Mouse (Mus musculus) ES-E14 (cell line): ENCODE measurements around the gene Plppr5. TPM values are rescaled to one million over a fixed set of nuclear protein-coding genes. Genes with fewer than 3 reads are reported as not detected.

Experiments used
- DNase-seq: peaks from one replicate; pipeline ENCODE4 v3.0.0-alpha.2; 2013; ENCODE audit warnings: low read depth, low spot score
- H3K27ac ChIP-seq: 2 replicates; pipeline ENCODE4 v1.5.1; 2012; ENCODE audit warnings: low read depth, mild to moderate bottlenecking, low read length, moderate library complexity, mixed read lengths; ENCODE audit not compliant: poor library complexity, insufficient read depth, severe bottlenecking
- H3K36me3 ChIP-seq: 2 replicates; pipeline ENCODE4 v1.6.1; 2012; ENCODE audit warnings: mild to moderate bottlenecking, low read length, moderate library complexity, mixed read lengths; ENCODE audit not compliant: control insufficient read depth, poor library complexity, insufficient read depth, severe bottlenecking
- H3K4me1 ChIP-seq, 2 experiments: fragments of 150-350 bp in 1 of 2; sonication (generic) in 1 of 2; 2 replicates each; pipeline ENCODE4 v1.6.1; 2012; ENCODE audit warnings: low read length in 2 of 2, mild to moderate bottlenecking in 1 of 2, mixed read lengths in 1 of 2; ENCODE audit not compliant: control insufficient read depth in 2 of 2, insufficient read depth in 2 of 2, poor library complexity in 1 of 2
- H3K4me3 ChIP-seq, 2 experiments: fragments of 150-350 bp in 1 of 2; sonication (generic) in 1 of 2; 2 replicates each; pipeline ENCODE4 v1.5.1; 2012; ENCODE audit warnings: low read length in 2 of 2, low read depth in 1 of 2, mild to moderate bottlenecking in 1 of 2, mixed read lengths in 1 of 2; ENCODE audit not compliant: insufficient read depth in 1 of 2, poor library complexity in 1 of 2, severe bottlenecking in 1 of 2
- H3K9ac ChIP-seq: 2 replicates; pipeline ENCODE4 v1.6.1; 2012; ENCODE audit warnings: low read depth, mild to moderate bottlenecking, low read length, mixed read lengths; ENCODE audit not compliant: poor library complexity, insufficient read depth, severe bottlenecking
- H3K9me3 ChIP-seq: fragments of 150-350 bp; sonication (generic); 2 replicates; pipeline ENCODE4 v1.6.1; 2012; ENCODE audit warnings: low read depth, mild to moderate bottlenecking, low read length; ENCODE audit not compliant: control insufficient read depth, insufficient read depth
- CHD2 ChIP-seq: IDR thresholded peaks from 2 replicates; pipeline ENCODE4 v1.6.1; 2014; ENCODE audit warnings: mild to moderate bottlenecking, low read depth, low read length, inconsistent platforms
- HCFC1 ChIP-seq: IDR thresholded peaks from 2 replicates; pipeline ENCODE4 v1.6.1; 2012; ENCODE audit warnings: low read length, inconsistent platforms, borderline replicate concordance; ENCODE audit not compliant: insufficient read depth
- MAFK ChIP-seq: IDR thresholded peaks from 2 replicates; pipeline ENCODE4 v1.6.1; 2014; ENCODE audit warnings: mild to moderate bottlenecking, low read depth, low read length, inconsistent platforms; ENCODE audit not compliant: insufficient read depth
- ZC3H11A ChIP-seq: IDR thresholded peaks from 2 replicates; pipeline ENCODE4 v1.6.1; 2012; ENCODE audit warnings: low read depth, mild to moderate bottlenecking, inconsistent platforms, low read length, borderline replicate concordance
- ZNF384 ChIP-seq: IDR thresholded peaks from 2 replicates; pipeline ENCODE4 v1.6.1; 2012; ENCODE audit warnings: low read depth, low read length, inconsistent platforms
- in situ Hi-C, 2 experiments: fragments of 600-800 bp; cut with MboI; formaldehyde crosslinking; loops; one replicate each; pipeline ENCODE4 v1.15.1; 2025; ENCODE audit warnings: low sequenced_read_pairs in 2 of 2, inconsistent platforms in 1 of 2; ENCODE audit not compliant: unreplicated experiment in 2 of 2
- total RNA-seq: library from RNA; depleted of rRNA; stranded (reverse); fragments of 300-350 nt; gene quantifications from 2 replicates; pipeline ENCODE4 v1.2.3, GENCODE M21; 2012

The Plppr5 gene
- total RNA-seq, 1 experiment, result not detected

- no peak overlapping the region for H3K4me3 ChIP-seq
- no peaks in the 10 kb centered on the region for H3K36me3 ChIP-seq
- no peak for DNase-seq
- H3K27ac ChIP-seq, result no peak overlapping the region
- H3K9me3 ChIP-seq, result no peaks in the 10 kb centered on the region
- TF ChIP-seq ZC3H11A (no peak), ZNF384 (no peak), MAFK (no peak), HCFC1 (no peak), CHD2 (no peak)
- no peak overlapping the region for H3K9ac ChIP-seq
- no peaks in the 10 kb centered on the region for H3K4me1 ChIP-seq
- in situ Hi-C loops, result no loop called here
These were observed 150.9 kb downstream of the Plppr5 start for GRCm38 (mm10) chr3:117725501-117725900.

- H3K9ac ChIP-seq, result no peak overlapping the region
- no peak for TF ChIP-seq CHD2
- no peak for TF ChIP-seq MAFK
- 0 out of 2 replicates have a peak, but pooled peaks have one; percentile 8 for TF ChIP-seq ZC3H11A
- no peak for TF ChIP-seq ZNF384
- no peak for TF ChIP-seq HCFC1
- H3K4me1 ChIP-seq, result no peaks in the 10 kb centered on the region
- H3K36me3 ChIP-seq, result no peaks in the 10 kb centered on the region
- in situ Hi-C loops, result no loop called here
- no peak overlapping the region for H3K4me3 ChIP-seq
- peak; percentile 25 for DNase-seq
- H3K9me3 ChIP-seq, result no peaks in the 10 kb centered on the region
- no peak overlapping the region for H3K27ac ChIP-seq
These were observed 153.5 kb downstream of the Plppr5 start for GRCm38 (mm10) chr3:117728136-117728535.

- Histone ChIP-seq H3K4me3 (no peak overlapping the region), H3K9ac (no peak overlapping the region), H3K9me3 (no peaks in the 10 kb centered on the region), H3K27ac (no peak overlapping the region), H3K4me1 (no peaks in the 10 kb centered on the region), H3K36me3 (no peaks in the 10 kb centered on the region)
- no peak for DNase-seq
- in situ Hi-C loops, result no loop called here
- TF ChIP-seq ZNF384 (no peak), CHD2 (no peak)
These were observed 154.8 kb downstream of the Plppr5 start for GRCm38 (mm10) chr3:117729121-117730072.

- in situ Hi-C loops, result no loop called here
- H3K4me3 ChIP-seq, result no peak overlapping the region
These were observed 156.9 kb downstream of the Plppr5 start for GRCm38 (mm10) chr3:117731545-117731944.

More at GRCm38 (mm10) chr3:117731545-117731944, 156.9 kb downstream of the Plppr5 start:
- Histone ChIP-seq H3K4me1 (no peaks in the 10 kb centered on the region), H3K36me3 (no peaks in the 10 kb centered on the region), H3K9ac (no peak overlapping the region), H3K27ac (no peak overlapping the region), H3K9me3 (no peaks in the 10 kb centered on the region)
- DNase-seq, result no peak
- TF ChIP-seq CHD2 (no peak), ZNF384 (no peak), MAFK (no peak), HCFC1 (no peak), ZC3H11A (no peak)
